Mouse (Mus musculus): ENCODE data around the gene Olfr987. TPM values are rescaled to one million over a fixed set of nuclear protein-coding genes. Genes with fewer than 3 reads are reported as not detected.
"Not testable (repeated sequence)": the region's sequence is repeated elsewhere in the genome, so short reads cannot be mapped to it uniquely, and the experiment has no call there.

The Olfr987 gene
- total RNA-seq (2021), result not detected

GRCm38 (mm10) chr2:85339215-85339614 lies at the start of gene Olfr987:
Gene Olfr987, minus strand, starts transcription at chr2:85339315.
- DNase-seq; intact Hi-C loops (cut with DNase I): not testable (repeated sequence)

DNA sequence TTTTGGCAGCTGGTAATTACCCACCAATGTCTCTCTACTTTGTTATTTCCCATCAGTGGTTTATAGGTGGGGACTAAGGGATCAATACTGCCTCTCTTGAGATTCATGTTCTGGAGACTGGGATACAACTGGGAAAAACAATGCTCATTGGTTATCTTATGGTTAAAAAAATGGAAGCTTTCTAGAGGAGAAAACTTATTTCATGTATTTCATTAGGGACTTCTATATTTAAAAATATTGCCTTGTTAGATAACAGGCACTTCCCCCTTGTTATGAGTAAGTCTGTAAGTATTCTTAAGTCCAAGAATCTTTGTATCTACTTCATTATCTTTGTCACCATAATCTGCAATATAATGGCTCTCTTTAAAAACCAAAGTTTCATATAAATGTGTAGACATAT lies 24.0 kb upstream of the Olfr987 start, which contains the start of gene Olfr988:
Gene Olfr988, minus strand, starts transcription at position 101 of the 400 bp plus-strand sequence.
- DNase-seq; intact Hi-C loops (cut with DNase I): not testable (repeated sequence)

- intact Hi-C loops (cut with DNase I), result no loop called here
- no peak for DNase-seq
Measured at GRCm38 (mm10) chr2:85339972-85340371, 857 bp upstream of the Olfr987 start.

DNA sequence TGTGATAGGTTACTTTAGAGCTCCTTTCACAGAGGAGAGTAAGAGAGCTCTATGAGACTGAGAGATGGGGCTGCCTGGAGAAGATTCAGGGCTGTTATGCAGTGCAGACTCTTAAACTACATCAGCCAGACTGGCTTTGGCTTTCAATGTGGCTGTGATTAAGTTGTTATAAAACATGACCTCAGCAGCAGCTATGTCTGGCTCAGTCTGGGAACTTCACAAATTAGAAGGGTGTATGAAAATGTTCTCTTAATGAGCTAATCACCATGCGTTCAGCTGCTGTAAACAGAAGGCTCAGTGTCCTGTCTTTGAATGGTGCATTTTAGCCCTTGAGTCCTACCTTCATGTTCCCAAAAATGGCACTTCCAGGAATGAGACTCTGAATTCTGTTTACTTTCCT lies 20.0 kb downstream of the Olfr987 start:
- DNase-seq, result peak; percentile 13 to 15
- intact Hi-C loops (cut with DNase I), result no loop called here

DNA sequence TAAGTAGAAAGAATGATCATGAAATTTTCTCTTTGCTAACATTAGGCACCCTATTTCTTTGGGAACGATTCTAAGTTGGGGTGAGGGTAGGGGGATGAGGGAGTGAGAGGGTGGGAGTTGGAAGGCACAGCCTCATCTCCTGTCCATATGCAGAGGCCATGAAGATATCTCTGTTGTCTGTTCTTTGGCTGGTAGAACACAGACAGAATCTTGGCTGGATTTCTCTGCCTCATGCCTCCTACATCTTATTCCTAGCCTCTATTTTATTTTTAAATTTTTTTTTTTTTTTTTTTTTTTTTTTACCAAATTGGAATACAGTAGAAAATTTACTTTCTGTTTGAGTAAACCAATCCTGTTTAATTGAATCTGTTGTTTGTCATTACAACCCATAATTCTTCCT lies 53.7 kb downstream of the Olfr987 start:
- intact Hi-C loops (cut with DNase I), result no loop called here
- DNase-seq, result no peak

GRCm38 (mm10) chr2:85284626-85285025 lies 54.5 kb downstream of the Olfr987 start:
- peak; percentile 21 to 31 for DNase-seq
- intact Hi-C loops (cut with DNase I), result no loop called here

DNA sequence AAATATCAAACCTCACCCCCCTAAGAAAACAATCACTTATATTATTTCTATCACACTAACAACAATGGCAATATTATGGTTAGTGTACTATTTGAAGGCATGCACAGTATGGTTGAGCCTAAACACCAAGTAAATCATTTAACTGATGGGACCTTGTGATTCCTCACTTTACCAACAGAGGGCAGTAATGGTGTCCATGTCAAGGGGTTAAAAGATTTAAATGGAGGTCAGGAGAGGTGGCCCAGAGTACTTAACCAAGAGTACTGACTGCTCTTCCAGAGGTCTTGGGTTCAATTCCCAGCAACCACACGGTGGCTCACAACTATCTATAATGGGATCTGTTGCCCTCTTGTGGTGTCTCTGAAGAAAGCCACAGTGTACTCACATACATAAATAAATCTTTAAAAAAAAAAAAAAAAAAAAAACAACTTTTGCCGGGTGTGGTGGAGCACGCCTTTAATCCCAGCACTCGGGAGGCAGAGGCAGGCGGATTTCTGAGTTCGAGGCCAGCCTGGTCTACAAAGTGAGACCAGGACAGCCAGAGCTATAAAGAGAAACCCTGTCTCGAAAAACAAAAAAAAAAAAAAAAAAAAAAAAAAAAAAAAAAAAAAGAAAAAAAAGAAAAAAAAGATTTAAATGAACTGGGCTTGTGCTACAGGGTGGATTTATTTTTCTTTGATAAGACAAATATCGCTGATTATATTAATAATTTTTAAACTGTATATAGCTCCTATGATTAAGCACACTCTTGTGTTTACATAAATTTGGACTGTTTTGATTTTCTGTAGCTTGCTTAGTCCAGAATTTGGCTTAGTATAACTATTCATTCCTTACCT lies 55.3 kb downstream of the Olfr987 start:
- intact Hi-C loops (cut with DNase I), result no loop called here

DNA sequence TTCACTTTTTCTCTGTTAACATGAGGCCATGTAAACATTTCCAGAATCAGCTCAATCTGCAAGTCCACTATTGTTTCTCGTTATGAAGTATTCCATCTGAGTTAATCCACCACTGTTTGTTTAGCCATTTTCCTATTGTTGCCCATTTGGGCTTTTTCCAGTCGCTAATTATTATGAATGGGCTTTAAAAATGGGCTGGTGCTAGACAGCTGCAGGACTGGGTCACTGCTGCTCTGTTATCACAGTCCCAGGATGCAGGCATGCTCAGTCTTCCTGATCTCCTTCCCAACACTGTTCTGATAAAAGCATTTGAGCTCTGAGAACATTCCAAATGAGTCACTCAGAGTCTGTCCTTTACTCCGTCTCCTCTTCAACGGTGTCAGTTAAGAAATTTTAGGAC lies 58.1 kb downstream of the Olfr987 start:
- intact Hi-C loops (cut with DNase I), result loop anchor here (2.0 kb wide), 1 partner anchor 28 kb away; no protein-coding TSS in a partner anchor
- DNase-seq, result peak; percentile 47 to 51

More for the DNA sequence above, 55.3 kb downstream of the Olfr987 start:
- no peak for DNase-seq

Other genes with a start within 250 kb of the Olfr987 start
- gene Aplnr, start 203.1 kb downstream of the Olfr987 start, total RNA-seq (2021), result 100 to 1,000 TPM; 149 to 219 TPM
- gene Lrrc55, start 142.1 kb downstream of the Olfr987 start, total RNA-seq (2021), result 1 to 10 TPM; 3.5 to 6.3 TPM
- gene Olfr988, start 23.9 kb upstream of the Olfr987 start, total RNA-seq (2021), result not detected
- gene Olfr992, start 70.2 kb upstream of the Olfr987 start, total RNA-seq (2021), result not detected
- gene Olfr993, start 75.6 kb upstream of the Olfr987 start, total RNA-seq (2021), result not detected
- not detected for gene Olfr994, start 97.1 kb upstream of the Olfr987 start, total RNA-seq (2021)
- not detected for gene Olfr995, start 104.3 kb upstream of the Olfr987 start, total RNA-seq (2021)
- not detected for gene 4833423E24Rik, start 179.7 kb upstream of the Olfr987 start, total RNA-seq (2021)
- not detected for gene Olfr996, start 239.9 kb upstream of the Olfr987 start, total RNA-seq (2021)
- not detected for gene Olfr998, start 249.6 kb upstream of the Olfr987 start, total RNA-seq (2021)